Mouse (Mus musculus) embryo, embryonic 10.5 days (tissue): ENCODE measurements around the gene Tmprss9.

Experiments used
- DNase-seq: peaks from one replicate; pipeline ENCODE4 v3.0.0-alpha.2; 2015; ENCODE audit warnings: low spot score

Tmprss9 gene

DNA sequence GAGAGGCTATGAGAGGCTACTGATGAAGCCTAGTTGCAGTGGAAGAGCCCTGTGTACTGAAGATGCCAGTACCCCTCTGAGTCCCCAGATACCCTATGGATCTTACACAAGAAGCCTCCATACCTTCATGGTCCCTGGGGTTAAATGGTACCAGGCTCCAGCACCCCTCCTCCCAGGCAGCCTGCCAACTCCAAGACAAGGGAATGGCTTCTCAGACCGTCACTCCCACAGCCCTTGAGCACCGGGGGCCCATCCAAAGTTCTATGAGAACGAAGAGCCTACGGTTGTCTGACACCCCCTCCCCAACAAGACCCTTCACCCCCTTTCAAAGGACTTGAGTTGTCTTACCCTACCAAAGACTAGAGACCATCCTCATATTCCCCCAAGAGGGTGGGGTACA is 44.1 kb downstream of the Tmprss9 start:
- DNase-seq: no peak

DNA sequence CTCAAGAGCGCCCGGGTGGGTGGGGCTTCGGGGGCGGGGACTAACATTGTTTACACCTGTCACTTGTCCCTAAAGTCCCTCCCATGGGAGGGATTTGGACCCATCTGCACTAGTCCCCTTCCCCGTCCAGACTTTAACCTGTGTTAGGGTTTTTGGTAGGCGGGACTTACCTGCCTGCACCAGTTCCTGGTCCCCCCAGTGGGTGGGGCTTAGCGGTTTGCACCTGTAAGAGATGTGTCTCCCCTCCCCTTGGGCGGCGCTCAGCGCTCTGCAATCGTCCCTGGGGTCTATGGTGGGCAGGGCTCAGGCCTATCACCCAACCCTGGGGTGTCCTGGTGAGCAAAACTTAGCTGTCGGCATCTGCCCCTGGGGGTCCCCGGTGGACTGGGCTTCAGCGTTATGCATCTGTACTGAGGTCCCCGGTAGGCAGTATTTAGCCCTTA is 45.7 kb downstream of the Tmprss9 start:
- no peak for DNase-seq

DNA sequence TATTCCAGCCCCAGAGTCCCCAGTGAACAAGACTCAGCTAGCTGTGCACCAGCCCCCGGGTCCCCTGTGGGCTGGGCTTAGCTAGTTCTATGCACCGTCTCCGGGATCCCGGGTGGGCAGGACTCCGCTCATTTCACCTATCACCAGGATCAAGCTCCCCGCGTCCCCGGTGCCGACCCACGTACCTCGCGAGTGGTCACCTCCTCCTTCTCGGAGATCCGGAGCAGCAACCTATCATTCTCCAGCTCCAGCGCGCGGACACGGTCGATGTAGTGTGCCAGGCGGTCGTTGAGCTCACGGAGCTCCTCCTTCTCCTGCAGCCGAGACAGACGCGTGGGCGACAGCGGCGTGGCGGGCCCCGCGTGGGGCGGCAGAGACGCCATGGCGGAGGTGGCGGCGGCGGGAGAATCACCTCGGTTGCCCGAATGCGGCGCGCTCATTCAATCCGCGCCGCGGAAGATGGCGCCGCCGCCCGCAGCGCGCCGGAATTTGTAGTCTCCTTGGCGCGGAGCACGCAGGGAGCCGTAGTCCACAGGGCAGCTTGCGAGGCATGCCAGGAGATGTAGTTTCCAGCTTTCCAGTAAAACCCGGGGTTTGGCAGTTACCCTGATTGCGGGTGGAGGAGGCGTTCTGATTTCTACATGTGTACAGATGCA is 46.3 kb downstream of the Tmprss9 start, which contains the start of gene Lmnb2:
Gene Lmnb2, minus strand, starts transcription at position 467 of the 656 bp plus-strand sequence.
- peak; percentile 86 for DNase-seq

DNA sequence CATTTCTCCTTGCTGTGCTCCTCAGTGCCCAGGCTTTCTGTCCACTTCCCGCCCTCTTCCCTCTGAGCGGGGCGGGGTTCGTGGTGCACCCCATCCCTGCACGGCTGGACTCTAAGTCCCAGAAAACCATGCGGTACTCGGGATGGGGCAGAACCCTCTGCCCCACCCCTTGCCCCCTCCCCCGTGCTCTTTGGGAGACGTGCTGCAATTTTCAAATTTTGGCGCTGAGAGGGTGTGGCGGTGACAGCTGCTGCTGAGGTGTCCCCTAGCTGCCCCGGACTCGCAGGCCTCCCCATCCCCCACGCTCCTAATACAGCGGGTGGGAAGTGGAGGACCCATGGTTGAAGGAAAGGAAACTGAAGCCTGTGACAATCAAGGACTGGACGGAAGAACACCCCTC is 50.3 kb downstream of the Tmprss9 start:
- peak; percentile 59 for DNase-seq

DNA sequence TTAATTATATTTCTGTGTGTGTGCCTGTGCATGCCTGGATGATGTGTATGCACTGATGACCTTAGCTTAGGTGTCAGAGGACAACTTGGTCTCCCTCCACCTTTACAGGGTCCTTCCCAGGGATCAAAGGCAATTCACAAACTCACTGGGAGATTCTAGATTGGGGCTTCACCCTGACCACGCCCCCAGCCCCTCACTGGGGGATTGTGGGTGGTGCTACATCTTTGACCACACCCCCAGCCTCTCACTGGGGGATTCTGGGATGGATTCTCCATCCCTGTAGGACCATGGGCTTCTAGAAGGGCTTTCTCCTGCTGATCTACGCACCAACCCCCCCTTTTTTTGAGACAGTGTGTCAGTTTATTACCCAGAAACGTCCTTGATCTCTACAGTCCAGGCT is 53.8 kb downstream of the Tmprss9 start:
- no peak for DNase-seq

DNA sequence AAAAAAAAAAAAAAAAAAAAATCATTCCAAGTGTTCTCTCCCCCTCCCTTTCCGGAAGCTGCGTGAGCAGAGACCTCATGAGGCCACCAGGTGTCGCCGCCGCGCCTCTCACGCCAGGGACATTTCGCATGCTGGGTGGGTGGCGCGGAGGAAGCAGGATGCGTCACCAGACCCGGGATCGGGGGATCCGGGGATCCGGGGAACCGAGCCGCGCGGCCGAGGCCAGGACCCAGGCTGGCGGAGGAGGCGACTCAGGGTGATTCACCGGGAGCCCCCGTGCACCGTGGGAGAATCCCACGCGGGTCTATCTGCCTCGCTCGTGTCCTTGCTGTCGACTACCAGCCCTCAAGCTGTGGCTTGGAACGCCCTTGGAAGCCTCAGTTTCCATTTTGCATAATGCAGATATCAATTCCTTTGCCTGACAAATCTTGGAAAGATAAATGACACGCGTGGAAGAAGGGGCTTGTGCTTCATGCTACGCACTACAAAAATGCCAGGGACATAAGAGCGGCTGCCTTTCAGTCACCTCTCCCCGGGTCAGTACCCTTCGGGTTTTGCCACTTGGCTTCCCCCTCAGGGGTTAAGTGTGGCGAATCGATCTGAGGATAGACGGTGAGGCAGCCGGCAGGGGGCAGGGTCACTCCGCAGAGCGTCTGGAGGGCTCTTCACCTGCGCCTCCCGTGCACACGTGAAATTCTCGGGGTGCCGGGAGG is 57.1 kb downstream of the Tmprss9 start:
- DNase-seq: peak; percentile 93

DNA sequence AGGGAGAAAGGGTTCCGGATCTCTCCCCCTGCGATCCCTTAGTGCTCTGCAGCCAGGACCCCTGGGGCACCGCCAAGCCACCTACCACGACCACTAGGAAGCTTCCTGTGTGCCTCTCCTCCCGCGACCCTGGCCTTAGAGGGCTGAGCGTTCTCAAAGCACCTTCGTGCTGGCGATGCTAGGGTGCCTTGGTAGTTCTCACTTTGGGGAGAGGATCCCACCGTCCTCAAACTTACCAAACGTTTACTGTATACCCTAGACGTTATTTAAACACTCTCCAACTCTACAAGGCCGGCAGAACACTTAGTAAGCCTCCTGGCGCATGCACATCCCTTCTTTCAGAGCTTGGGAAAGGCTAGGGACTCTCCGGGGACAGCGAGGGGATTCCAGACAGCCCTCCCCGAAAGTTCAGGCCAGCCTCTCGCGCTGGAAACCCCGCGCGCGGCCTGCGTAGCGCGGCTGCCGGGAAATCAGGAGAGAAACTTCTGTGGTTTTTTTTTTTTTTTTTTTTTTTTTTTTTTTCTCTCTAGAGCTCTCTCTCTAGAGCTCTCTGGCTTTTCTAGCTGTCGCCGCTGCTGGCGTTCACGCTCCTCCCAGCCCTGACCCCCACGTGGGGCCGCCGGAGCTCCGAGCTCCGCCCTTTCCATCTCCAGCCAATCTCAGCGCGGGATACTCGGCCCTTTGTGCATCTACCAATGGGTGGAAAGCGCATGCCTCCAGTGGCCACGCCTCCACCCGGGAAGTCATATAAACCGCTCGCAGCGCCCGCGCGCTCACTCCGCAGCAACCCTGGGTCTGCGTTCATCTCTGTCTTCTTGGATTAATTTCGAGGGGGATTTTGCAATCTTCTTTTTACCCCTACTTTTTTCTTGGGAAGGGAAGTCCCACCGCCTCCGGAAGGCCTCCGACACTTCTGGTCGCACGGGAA is 57.9 kb downstream of the Tmprss9 start, which contains the start of gene Gadd45b:
Gene Gadd45b, plus strand, starts transcription at position 775 of the 928 bp plus-strand sequence.
- peak; percentile 99 for DNase-seq

DNA sequence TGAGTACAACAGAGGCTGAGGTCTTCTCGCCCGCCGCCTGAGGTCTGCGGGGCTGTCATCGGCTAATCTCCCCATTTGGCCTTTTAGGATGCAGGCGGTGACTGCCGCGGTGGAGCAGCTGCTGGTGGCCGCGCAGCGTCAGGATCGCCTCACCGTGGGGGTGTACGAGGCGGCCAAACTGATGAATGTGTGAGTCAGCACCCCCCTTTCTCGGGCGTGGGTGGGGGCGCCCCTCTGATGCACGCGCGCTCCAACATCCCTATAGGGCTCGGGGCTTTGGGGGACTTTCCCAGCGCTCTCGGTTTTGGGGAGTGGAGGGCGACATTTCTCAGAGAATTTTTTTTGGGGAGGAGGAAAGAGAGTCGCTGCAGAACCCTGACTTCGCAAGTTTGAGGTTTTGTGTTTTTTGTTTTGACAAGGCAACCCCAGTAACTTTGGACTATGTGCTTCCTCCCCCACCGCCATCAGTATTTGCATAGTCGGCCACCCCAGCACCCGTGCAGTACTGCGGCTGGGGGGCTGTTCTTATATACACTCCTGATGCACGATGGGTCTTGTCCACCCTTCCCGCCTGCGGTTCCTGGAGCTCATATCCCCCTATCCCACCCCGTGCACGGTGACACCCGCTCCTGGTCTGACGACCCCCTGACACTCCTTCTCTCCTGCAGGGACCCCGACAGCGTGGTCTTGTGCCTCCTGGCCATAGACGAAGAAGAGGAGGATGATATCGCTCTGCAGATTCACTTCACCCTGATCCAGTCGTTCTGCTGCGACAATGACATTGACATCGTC is 58.9 kb downstream of the Tmprss9 start:
- DNase-seq: no peak

DNA sequence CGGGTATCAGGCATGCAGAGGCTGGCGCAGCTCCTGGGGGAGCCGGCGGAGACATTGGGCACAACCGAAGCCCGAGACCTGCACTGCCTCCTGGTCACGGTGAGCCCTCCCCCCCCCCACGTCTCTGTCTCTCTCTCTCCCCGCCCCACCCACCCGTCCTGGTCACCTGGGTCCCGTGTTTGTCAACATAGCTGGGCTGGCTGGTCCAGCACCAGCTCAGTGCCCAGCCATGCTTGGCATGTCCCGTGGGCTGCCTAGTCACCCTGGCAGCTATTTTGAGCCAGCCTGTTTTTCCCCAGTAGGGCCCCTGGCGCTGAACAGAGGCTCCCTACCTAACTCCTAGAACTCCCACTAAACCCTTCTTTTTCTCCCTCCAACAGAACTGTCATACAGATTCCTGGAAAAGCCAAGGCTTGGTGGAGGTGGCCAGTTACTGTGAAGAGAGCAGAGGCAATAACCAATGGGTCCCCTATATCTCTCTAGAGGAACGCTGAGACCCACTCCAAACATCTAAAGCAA is 59.6 kb downstream of the Tmprss9 start:
- DNase-seq: peak; percentile 31

DNA sequence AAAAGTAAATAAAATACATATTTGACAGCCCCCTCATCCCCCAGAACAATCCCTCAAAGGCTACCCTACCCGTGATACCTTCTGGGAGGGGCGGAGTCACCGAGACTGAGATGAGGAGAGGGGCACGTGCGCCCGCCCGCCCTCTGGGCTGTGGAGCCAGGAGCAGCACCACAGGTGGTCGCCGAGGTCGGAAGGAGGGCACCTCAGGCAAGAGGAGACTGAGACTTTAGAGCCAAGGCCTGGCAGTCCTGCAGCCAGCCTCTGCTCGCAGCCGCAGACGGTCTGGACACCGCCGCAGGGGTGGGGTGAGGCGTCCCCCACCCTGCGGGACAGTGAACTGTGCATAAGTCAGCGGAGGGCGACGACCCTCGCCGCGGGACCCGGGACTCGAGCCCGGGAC is 60.0 kb downstream of the Tmprss9 start:
- no peak for DNase-seq

DNA sequence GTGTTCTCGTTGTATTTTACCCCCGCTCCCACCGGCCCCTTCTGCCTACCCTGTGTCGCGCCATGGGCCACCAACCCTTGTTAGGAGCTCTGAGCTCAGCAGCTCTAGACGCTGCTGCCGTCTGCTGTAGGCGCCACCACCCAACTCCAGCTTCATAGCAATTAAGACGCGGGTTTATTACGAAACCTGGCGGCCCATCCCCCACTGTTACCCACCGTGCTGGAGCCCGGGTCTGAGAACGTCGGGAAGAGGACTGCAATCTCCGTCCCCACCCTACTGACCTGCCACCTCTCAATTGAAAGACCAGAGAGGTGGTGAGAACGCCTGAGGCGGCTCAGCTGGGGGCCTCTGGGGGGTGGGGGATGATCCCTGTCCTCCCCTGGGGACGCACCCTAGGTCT is 60.6 kb downstream of the Tmprss9 start:
- DNase-seq: peak; percentile 40

DNA sequence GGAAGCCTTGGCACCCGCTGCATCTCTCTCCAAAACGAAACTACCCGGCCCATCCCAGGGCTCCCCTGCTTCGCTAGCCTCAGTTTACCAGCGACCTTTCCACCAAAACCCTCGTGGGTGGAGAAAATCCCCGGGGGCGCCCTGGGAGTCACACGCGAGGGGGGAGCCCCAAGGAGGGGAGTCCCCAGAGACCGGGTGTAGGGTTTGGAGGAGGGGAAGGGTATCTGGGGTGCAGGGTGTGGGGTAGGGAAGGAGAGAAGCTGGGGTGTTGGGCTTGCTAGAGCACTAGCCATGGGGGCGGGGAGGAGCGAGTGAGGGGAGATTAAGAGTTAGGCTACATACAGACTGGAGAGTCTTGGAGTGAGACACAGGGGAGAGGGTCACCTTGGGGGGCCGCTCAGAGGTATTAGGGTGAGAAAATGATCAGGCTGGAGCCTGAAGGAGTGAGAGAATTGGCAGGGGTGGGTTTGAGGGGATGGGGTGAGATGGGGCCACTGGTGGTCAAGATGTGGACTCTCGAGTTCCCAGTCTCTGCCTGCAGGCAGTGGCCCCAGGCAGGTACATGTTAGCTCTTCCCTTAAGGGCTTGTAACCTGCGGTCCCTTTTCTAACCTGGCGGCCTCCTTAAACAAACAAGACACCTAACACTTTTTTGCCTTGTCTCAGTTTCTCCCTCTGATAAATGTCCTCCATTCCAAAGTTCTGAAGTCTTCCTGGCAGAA is 61.2 kb downstream of the Tmprss9 start:
- DNase-seq: no peak

DNA sequence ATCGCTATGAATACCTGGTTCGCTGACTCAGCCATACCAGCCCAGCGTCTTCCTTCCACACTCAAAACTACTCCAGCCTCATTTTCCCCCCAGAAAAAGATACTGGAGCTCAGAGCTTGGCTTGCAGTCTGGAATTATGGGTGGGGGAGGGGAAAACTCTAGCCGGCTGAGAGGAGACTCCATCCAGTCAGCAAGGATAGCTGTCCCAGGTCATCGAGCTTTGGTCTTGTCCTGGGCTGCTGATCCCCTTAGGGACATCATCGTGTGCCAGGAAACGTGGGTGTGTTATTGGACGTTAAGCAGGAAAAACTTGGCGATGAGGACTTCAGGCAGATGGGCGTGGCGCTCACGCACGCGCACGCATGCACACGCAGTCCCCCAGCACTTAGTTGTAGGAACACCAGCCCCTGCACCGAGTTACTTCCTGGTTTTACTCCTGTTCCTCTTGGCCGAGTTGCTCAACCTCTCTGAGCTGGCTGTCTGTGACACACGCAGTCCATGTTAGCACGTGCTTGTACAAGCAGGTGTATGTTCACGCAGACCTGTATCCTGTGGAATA is 61.9 kb downstream of the Tmprss9 start:
- peak; percentile 50 for DNase-seq

DNA sequence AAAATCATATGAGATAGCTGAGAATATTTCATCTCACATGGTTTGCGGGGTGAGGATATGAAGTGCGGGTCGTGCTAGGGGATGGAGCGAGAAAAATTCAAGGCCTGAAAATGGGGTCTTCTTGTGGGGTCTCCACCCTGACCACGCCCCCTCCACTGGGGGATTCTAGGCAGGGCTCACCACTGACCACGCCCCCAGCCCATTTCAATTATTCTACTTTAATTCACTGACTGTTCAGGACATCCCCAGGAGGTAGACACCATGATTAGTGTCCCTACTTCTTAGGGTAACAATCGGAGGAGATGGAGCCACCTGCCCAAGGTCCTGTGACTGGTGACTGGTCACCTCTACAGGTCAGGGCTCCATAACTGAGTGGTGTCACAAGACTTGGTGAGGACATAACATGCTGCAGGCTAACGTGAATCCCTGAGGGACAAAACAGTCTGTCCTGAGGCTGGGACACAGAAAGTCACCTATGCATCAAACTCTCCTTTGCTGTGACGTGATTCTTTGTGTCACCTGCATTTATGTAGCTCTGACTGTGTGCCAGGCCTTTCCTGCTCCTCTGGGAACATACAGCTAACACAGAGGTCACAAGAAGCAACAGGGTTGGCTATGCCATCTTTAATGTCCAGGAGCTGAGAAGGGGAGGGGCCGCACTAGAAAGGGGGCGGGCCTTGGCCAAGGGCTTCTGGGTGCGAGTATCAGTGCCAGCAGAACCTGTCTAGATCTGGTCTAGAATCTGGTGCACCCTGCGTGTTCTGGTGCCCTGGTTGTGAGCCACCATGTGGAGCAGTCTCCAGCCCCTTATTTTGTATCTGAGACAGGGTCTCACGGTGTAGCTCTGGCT is 62.7 kb downstream of the Tmprss9 start:
- DNase-seq: no peak

DNA sequence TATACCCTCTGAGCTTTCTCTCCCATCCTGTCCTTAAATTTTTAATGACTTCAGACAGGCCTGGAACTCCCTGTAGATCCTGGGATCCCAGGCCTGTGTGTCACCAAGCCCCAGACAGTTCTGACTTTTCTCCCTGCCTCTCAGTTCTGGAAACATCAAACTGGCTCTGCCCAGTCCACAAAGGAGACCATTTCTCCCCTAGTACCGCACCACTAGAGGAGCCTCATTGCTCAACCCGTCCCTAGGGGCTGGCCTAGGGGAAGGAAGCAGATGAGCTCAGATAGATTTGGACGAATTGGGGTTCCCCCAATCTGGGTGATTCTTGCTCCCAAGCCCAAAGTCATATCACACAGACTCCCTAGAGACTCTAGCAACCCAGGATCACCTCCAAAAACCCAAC is 63.6 kb downstream of the Tmprss9 start:
- DNase-seq: no peak

DNA sequence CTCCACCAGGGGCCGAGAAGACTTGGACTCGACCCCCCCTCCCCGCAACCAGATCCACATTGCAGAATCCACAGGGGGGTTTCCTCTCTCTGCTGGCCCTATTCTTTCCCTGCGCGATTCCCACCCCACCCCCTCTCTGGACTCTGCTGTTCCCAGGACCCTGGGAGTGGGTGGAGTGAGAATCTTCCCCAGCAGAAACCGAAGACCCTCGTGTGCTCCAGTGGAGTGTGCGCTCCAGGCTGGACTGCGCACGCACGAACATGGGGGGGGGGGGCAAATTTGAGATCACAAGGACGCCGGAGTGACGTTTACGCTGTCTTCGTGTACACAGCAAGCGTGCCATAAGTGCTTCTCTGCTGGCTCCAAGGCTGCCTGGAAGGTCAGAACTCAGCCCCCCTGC is 64.0 kb downstream of the Tmprss9 start:
- peak; percentile 34 for DNase-seq

DNA sequence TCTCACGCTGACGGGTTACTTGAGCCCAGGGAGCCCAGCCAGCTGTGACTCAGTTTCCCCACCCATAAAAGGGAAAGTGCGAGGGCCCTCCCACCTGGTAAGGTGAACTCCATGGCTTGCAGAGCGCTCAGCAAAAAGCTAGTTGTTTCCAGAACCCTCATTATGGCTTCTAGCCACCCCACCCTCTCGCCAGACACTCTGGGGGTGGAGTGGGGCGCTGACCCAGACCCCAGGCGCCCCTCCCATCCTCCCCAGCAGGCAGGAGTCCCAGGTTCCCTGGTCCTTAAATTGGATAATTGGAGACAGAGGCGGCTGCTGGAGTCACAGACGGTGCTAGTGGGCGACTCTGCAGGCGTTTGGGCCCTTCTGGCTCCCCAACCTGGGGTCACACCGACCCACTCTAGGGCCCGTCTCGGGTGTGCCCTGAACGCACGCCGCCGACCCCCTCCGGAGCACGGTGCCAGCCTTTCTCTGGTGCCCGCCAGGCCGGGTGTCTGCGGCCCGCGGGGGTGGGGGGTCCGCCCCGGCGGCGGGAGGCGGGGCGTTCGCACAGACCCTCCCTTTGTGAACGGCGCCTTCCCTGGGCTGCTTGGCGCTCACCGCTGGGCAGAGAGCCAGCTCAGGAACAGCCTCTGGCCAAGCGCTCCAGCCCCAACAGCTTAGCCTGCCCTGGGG is 64.6 kb downstream of the Tmprss9 start:
- peak; percentile 65 for DNase-seq

DNA sequence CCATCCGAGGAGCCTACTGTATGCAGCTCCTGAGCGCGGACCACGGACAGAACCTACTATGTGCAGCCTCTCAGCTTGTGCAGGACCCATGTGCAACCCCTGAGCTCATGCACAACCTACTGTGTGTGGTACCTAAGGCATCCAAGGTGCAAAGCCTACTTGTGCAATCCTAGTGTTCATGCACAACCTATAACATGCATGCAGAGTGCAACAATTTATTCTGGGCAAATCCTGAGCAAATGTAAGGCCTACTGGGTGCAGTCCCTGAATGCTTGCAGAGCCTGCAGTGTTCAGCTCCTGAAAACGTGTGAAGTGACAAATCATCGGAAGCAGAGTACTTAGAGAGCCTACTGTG is 65.1 kb downstream of the Tmprss9 start:
- DNase-seq: no peak

DNA sequence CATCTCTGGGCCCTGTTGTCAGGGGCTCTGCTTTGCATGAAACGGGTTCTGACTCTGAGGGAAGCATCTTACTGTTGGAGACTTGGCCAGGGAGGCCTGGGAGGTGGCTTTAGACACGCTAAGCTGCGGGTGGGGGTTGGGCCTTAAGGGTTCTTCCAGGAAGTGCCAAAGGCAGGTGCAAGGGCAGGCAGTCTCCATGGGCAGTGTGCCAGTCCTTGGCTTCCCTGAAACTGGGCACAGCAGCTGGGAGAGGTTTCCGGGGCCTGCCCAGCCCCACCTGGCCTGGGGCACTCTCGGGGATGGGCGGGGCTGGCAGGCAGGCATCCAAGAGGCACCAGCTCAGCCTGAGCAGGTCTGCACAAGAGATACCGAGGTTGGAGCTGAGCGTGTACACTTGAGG is 66.0 kb downstream of the Tmprss9 start:
- no peak for DNase-seq
